Mouse (Mus musculus): ENCODE data around the gene Spred2. TPM values are rescaled to one million over a fixed set of nuclear protein-coding genes. Genes with fewer than 3 reads are reported as not detected.

Gene Spred2
- polyA plus RNA-seq, 2 experiments = 8.5 to 25.4 TPM

GRCm38 (mm10) chr11:19931569-19932230, 7.5 kb downstream of the Spred2 start:
- no peaks in the 10 kb centered on the region for H3K9me3 ChIP-seq (ENCODE audit: control insufficient read depth, low read length)
- no peak overlapping the region for H3K4me3 ChIP-seq (replicated peaks; ENCODE audit: low read length)
- 89% methylated on average over 9 of the region's 9 CpGs for WGBS
- no peak overlapping the region for H3K27ac ChIP-seq (replicated peaks; ENCODE audit: low read depth, low read length)
- ATAC-seq (ENCODE audit: low FRiP score, low read depth) (no peak), DNase-seq (ENCODE audit: low spot score) (no peak)
- no peaks in the 10 kb centered on the region for H3K27me3 ChIP-seq (ENCODE audit: control insufficient read depth, insufficient read depth, low read length)
- TF ChIP-seq POLR2A (IDR thresholded peaks at IDR 0.05; ENCODE audit: borderline replicate concordance, extremely low read depth, insufficient read depth, insufficient read length) = no peak
- H3K9ac ChIP-seq (ENCODE audit: low read depth, low read length, severe bottlenecking) = no peak overlapping the region
- H3K4me2 ChIP-seq (replicated peaks; ENCODE audit: low read depth, low read length, severe bottlenecking) = no peak overlapping the region
- H3K4me1 ChIP-seq (ENCODE audit: control insufficient read depth, insufficient read depth, low read length) = peaks cover 5% of the 10 kb centered on the region; the same call in 1 of the 2 replicates
- H3K36me3 ChIP-seq (ENCODE audit: control insufficient read depth, insufficient read depth, low read length) = no peaks in the 10 kb centered on the region

GRCm38 (mm10) chr11:19932983-19933511, 8.9 kb downstream of the Spred2 start:
- no peaks in the 10 kb centered on the region for H3K9me3 ChIP-seq (ENCODE audit: control insufficient read depth, low read length)
- no peaks in the 10 kb centered on the region for H3K36me3 ChIP-seq (ENCODE audit: control insufficient read depth, insufficient read depth, low read length)
- TF ChIP-seq POLR2A (IDR thresholded peaks at IDR 0.05; ENCODE audit: borderline replicate concordance, extremely low read depth, insufficient read depth, insufficient read length) = no peak
- no peak overlapping the region for H3K9ac ChIP-seq (ENCODE audit: low read depth, low read length, severe bottlenecking)
- H3K27me3 ChIP-seq (ENCODE audit: control insufficient read depth, insufficient read depth, low read length) = no peaks in the 10 kb centered on the region
- H3K4me3 ChIP-seq (replicated peaks; ENCODE audit: low read length) = no peak overlapping the region
- no peak for DNase-seq (ENCODE audit: low spot score)
- no peak overlapping the region for H3K27ac ChIP-seq (replicated peaks; ENCODE audit: low read depth, low read length)
- ATAC-seq (ENCODE audit: low FRiP score, low read depth) = no peak
- H3K4me1 ChIP-seq (ENCODE audit: control insufficient read depth, insufficient read depth, low read length) = peaks cover 5% of the 10 kb centered on the region; the same call in 1 of the 2 replicates
- 86% methylated on average over 14 of the region's 14 CpGs for WGBS
- H3K4me2 ChIP-seq (replicated peaks; ENCODE audit: low read depth, low read length, severe bottlenecking) = no peak overlapping the region

GRCm38 (mm10) chr11:19935524-19936354, 11.6 kb downstream of the Spred2 start:
- H3K27ac ChIP-seq (replicated peaks; ENCODE audit: low read depth, low read length) = no peak overlapping the region
- ATAC-seq (ENCODE audit: low FRiP score, low read depth) (no peak), DNase-seq (ENCODE audit: low spot score) (no peak)
- no peak overlapping the region for H3K9ac ChIP-seq (ENCODE audit: low read depth, low read length, severe bottlenecking)
- no peaks in the 10 kb centered on the region for H3K36me3 ChIP-seq (ENCODE audit: control insufficient read depth, insufficient read depth, low read length)
- no peak overlapping the region for H3K4me3 ChIP-seq (replicated peaks; ENCODE audit: low read length)
- no peaks in the 10 kb centered on the region for H3K9me3 ChIP-seq (ENCODE audit: control insufficient read depth, low read length)
- H3K4me1 ChIP-seq (ENCODE audit: control insufficient read depth, insufficient read depth, low read length) = 0 out of 2 replicates have a peak, but pooled peaks cover 7% of the 10 kb centered on the region
- H3K4me2 ChIP-seq (replicated peaks; ENCODE audit: low read depth, low read length, severe bottlenecking) = no peak overlapping the region
- H3K27me3 ChIP-seq (ENCODE audit: control insufficient read depth, insufficient read depth, low read length) = no peaks in the 10 kb centered on the region
- TF ChIP-seq POLR2A (IDR thresholded peaks at IDR 0.05; ENCODE audit: borderline replicate concordance, extremely low read depth, insufficient read depth, insufficient read length) = no peak
- 40% methylated on average over 7 of the region's 7 CpGs for WGBS

- H3K27me3 ChIP-seq (ENCODE audit: control insufficient read depth, insufficient read depth, low read length) = no peaks in the 10 kb centered on the region
- DNase-seq (ENCODE audit: low spot score) (no peak), ATAC-seq (ENCODE audit: low FRiP score, low read depth) (no peak)
- H3K4me1 ChIP-seq (ENCODE audit: control insufficient read depth, insufficient read depth, low read length) = peaks cover 18% of the 10 kb centered on the region
- H3K9ac ChIP-seq (ENCODE audit: low read depth, low read length, severe bottlenecking) = no peak overlapping the region
- H3K36me3 ChIP-seq (ENCODE audit: control insufficient read depth, insufficient read depth, low read length) = no peaks in the 10 kb centered on the region
- no peak overlapping the region for H3K4me2 ChIP-seq (replicated peaks; ENCODE audit: low read depth, low read length, severe bottlenecking)
- H3K9me3 ChIP-seq (ENCODE audit: control insufficient read depth, low read length) = no peaks in the 10 kb centered on the region
- 97% methylated on average over 10 of the region's 10 CpGs for WGBS
- H3K27ac ChIP-seq (replicated peaks; ENCODE audit: low read depth, low read length) = no peak overlapping the region
- no peak for TF ChIP-seq POLR2A (IDR thresholded peaks at IDR 0.05; ENCODE audit: borderline replicate concordance, extremely low read depth, insufficient read depth, insufficient read length)
- no peak overlapping the region for H3K4me3 ChIP-seq (replicated peaks; ENCODE audit: low read length)
Measured at GRCm38 (mm10) chr11:19938456-19939004, 14.4 kb downstream of the Spred2 start.

- Histone ChIP-seq H3K9me3 (ENCODE audit: control insufficient read depth, low read length) (no peaks in the 10 kb centered on the region), H3K4me2 (replicated peaks; ENCODE audit: low read depth, low read length, severe bottlenecking) (no peak overlapping the region), H3K36me3 (ENCODE audit: control insufficient read depth, insufficient read depth, low read length) (no peaks in the 10 kb centered on the region), H3K4me1 (ENCODE audit: control insufficient read depth, insufficient read depth, low read length) (peaks cover 18% of the 10 kb centered on the region), H3K27me3 (ENCODE audit: control insufficient read depth, insufficient read depth, low read length) (no peaks in the 10 kb centered on the region), H3K9ac (ENCODE audit: low read depth, low read length, severe bottlenecking) (no peak overlapping the region), H3K27ac (replicated peaks; ENCODE audit: low read depth, low read length) (no peak overlapping the region), H3K4me3 (replicated peaks; ENCODE audit: low read length) (no peak overlapping the region)
- ATAC-seq (ENCODE audit: low FRiP score, low read depth) = no peak
- WGBS = 74% methylated on average over 5 of the region's 5 CpGs
- no peak for TF ChIP-seq POLR2A (IDR thresholded peaks at IDR 0.05; ENCODE audit: borderline replicate concordance, extremely low read depth, insufficient read depth, insufficient read length)
- DNase-seq (ENCODE audit: low spot score) = no peak
Measured at GRCm38 (mm10) chr11:19939305-19939730, 15.1 kb downstream of the Spred2 start.

Data from limb, embryonic 14.5 days (tissue).